Mouse (Mus musculus): ENCODE results near the gene Kctd13. TPM values are rescaled to one million over a fixed set of nuclear protein-coding genes. Genes with fewer than 3 reads are reported as not detected.

Kctd13 gene
- polyA plus RNA-seq, 1 experiment from 2014 or later: 6.2 TPM

GRCm38 (mm10) chr7:126963548-126964286 is 35.0 kb downstream of the Kctd13 start:
- no peaks in the 10 kb centered on the region for H3K4me1 ChIP-seq (replicated peaks)
- H3K9ac ChIP-seq: no peak overlapping the region
- H3K4me3 ChIP-seq (replicated peaks): no peak overlapping the region
- ATAC-seq (ENCODE audit: low read depth) (no peak), DNase-seq (no peak)
- H3K27ac ChIP-seq: no peak overlapping the region
- H3K4me2 ChIP-seq: no peak overlapping the region
- no peaks in the 10 kb centered on the region for H3K9me3 ChIP-seq (replicated peaks)
- peaks cover 21% of the 10 kb centered on the region for H3K27me3 ChIP-seq
- WGBS (ENCODE audit: insufficient replicate concordance): 37% methylated on average over 19 of the region's 19 CpGs
- no peaks in the 10 kb centered on the region for H3K36me3 ChIP-seq

GRCm38 (mm10) chr7:126965568-126965967 is 36.9 kb downstream of the Kctd13 start:
- no peak overlapping the region for H3K4me3 ChIP-seq (replicated peaks)
- DNase-seq: no peak
- no peaks in the 10 kb centered on the region for H3K9me3 ChIP-seq (replicated peaks)
- H3K36me3 ChIP-seq: no peaks in the 10 kb centered on the region
- no peak overlapping the region for H3K27ac ChIP-seq
- no peak overlapping the region for H3K4me2 ChIP-seq
- H3K27me3 ChIP-seq: peaks cover 21% of the 10 kb centered on the region
- H3K9ac ChIP-seq: no peak overlapping the region
- H3K4me1 ChIP-seq (replicated peaks): no peaks in the 10 kb centered on the region
- ATAC-seq (ENCODE audit: low read depth): no peak
- 43% methylated on average over 3 of the region's 3 CpGs for WGBS (ENCODE audit: insufficient replicate concordance)

DNA sequence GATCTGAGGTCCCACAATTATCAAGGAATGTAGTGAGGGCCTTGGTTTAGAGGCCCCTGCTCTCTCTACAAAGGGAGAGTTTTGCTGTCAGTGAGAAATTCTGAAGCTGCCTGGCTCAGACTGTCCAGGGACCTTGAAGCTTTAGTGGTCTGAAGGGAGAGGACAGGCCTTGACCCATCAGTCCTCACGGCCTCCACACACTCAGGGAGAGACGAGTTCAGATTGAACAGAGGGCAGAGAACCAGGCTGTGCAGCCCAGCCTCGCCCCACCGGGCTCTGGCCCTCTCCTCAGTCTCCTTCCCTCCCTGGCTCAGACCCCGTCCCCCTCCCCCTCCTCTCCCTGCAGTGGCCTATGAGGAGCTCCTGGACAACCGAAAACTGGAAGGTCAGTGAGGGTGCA is 38.7 kb downstream of the Kctd13 start:
- DNase-seq (no peak), ATAC-seq (ENCODE audit: low read depth) (no peak)
- no peaks in the 10 kb centered on the region for H3K4me1 ChIP-seq (replicated peaks)
- 59% methylated on average over 6 of the region's 6 CpGs for WGBS (ENCODE audit: insufficient replicate concordance)
- H3K4me3 ChIP-seq (replicated peaks): no peak overlapping the region
- no peak overlapping the region for H3K9ac ChIP-seq
- no peaks in the 10 kb centered on the region for H3K36me3 ChIP-seq
- no peak overlapping the region for H3K27ac ChIP-seq
- no peaks in the 10 kb centered on the region for H3K9me3 ChIP-seq (replicated peaks)
- H3K4me2 ChIP-seq: no peak overlapping the region
- peaks cover 17% of the 10 kb centered on the region for H3K27me3 ChIP-seq

DNA sequence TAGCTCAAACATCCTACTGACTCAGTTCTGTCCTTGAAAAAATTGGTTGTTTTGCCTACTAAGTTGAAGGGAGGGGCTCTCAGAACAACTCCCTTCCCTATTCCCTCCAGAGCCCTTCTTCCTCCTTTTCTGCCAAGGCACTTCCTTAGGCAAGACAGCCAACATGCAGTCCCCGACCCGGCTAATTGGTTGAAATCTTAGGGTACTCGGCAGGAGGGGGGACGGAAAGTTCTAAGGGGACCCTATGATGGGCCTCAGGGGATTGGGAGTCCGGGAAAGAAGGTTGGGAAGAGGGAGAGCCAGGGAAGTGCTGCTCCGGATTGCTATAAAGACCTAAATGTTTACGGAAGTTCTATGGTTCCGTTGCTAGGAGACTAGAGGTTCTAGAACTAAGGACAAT is 46.8 kb downstream of the Kctd13 start:
- H3K9ac ChIP-seq: no peak overlapping the region; the same call in none of the 2 replicates
- peaks cover 38% of the 10 kb centered on the region for H3K4me1 ChIP-seq (replicated peaks)
- peak overlapping the region; percentile 87 for H3K4me3 ChIP-seq (replicated peaks)
- peaks cover 28% of the 10 kb centered on the region for H3K36me3 ChIP-seq
- peak overlapping the region; percentile 50; the same call in 1 of the 2 replicates for H3K27ac ChIP-seq
- WGBS (ENCODE audit: insufficient replicate concordance): 4% methylated on average over 8 of the region's 8 CpGs
- H3K4me2 ChIP-seq: peak overlapping the region; percentile 81
- no peaks in the 10 kb centered on the region for H3K27me3 ChIP-seq
- no peaks in the 10 kb centered on the region for H3K9me3 ChIP-seq (replicated peaks)
- DNase-seq: no peak
- no peak for ATAC-seq (ENCODE audit: low read depth)

DNA sequence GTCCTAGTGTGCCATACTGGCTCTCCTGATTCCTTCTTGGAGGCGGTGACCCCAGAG is 47.0 kb downstream of the Kctd13 start, which contains the start of gene Cdipt:
Gene Cdipt (plus strand): TSS at position 22 of the 57 bp plus-strand sequence.
- peaks cover 38% of the 10 kb centered on the region for H3K4me1 ChIP-seq (replicated peaks)
- DNase-seq (no peak), ATAC-seq (ENCODE audit: low read depth) (no peak)
- H3K9ac ChIP-seq: peak within 1 kb of the TSS; percentile 94
- H3K4me3 ChIP-seq (replicated peaks): peak within 1 kb of the TSS; percentile 87
- WGBS (ENCODE audit: insufficient replicate concordance): 0% methylated on average over 1 of the region's 1 CpGs
- H3K4me2 ChIP-seq: peak within 1 kb of the TSS; percentile 81
- peaks cover 29% of the 10 kb centered on the region for H3K36me3 ChIP-seq
- H3K27ac ChIP-seq: peak within 1 kb of the TSS; percentile 91
- H3K9me3 ChIP-seq (replicated peaks): no peaks in the 10 kb centered on the region
- no peaks in the 10 kb centered on the region for H3K27me3 ChIP-seq

DNA sequence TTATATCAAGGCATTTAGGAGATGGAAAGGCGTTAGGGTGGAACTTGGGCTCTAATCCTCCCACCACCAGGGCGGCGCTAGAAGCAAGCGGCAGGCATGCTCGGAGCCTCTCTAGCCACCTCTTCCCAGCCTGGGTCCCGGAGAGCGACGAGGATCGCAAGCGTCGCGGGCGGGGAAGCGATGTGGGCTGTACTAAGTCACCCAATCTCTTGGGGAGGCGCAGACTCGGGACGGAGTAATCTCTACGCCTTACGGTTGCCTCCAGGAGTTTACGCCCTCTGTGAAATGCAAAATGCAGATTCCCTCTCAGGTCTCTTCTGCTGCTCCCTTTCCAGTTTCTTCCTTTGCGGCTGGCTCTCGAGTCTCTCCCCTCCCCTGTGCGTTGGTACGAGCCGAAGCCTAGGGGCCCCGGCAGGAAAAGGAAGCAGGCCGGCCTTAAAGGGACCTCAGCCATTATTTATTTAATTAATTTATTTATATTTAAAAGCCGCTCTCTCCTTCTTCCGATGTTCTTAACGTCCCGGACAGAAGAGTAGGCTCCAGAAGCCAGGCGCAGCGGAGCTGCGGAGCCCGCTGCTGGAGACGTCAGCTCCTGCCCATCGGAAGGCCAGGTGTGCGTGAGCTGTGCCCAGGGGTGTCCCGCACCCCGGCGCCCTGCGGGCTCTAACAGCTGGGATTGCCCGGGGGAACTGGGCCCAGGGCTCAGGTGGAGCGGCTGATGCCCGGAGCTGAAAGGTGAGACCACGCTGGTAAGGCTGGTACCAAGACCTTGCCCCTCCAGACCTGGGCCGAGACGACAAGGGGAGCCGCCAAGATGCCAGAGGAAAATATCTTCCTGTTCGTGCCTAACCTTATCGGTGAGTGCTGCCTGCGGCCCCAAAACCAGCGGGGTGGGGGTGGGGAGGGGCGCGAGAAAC is 47.5 kb downstream of the Kctd13 start, which contains the start of gene Cdiptos:
Gene Cdiptos (minus strand): TSS at position 149 of the 917 bp plus-strand sequence.
- Histone ChIP-seq H3K4me3 (replicated peaks) (peak within 1 kb of the TSS; percentile 87), H3K27me3 (no peaks in the 10 kb centered on the region), H3K9ac (peak within 1 kb of the TSS; percentile 94), H3K4me1 (replicated peaks) (peaks cover 40% of the 10 kb centered on the region), H3K36me3 (peaks cover 34% of the 10 kb centered on the region), H3K4me2 (peak within 1 kb of the TSS; percentile 81), H3K9me3 (replicated peaks) (no peaks in the 10 kb centered on the region), H3K27ac (peak within 1 kb of the TSS; percentile 91)
- ATAC-seq (ENCODE audit: low read depth) (peak; percentile 92), DNase-seq (peak; percentile 91)
- WGBS (ENCODE audit: insufficient replicate concordance): under 1% methylated on average over 55 of the region's 55 CpGs

GRCm38 (mm10) chr7:126976878-126977459 is 48.3 kb downstream of the Kctd13 start:
- DNase-seq (peak; percentile 24), ATAC-seq (ENCODE audit: low read depth) (no peak)
- no peaks in the 10 kb centered on the region for H3K9me3 ChIP-seq (replicated peaks)
- H3K36me3 ChIP-seq: peaks cover 38% of the 10 kb centered on the region
- H3K9ac ChIP-seq: peak overlapping the region; percentile 94
- H3K27ac ChIP-seq: peak overlapping the region; percentile 91
- 22% methylated on average over 14 of the region's 14 CpGs for WGBS (ENCODE audit: insufficient replicate concordance)
- H3K4me1 ChIP-seq (replicated peaks): peaks cover 48% of the 10 kb centered on the region
- peak overlapping the region; percentile 81 for H3K4me2 ChIP-seq
- H3K4me3 ChIP-seq (replicated peaks): peak overlapping the region; percentile 87
- H3K27me3 ChIP-seq: no peaks in the 10 kb centered on the region

DNA sequence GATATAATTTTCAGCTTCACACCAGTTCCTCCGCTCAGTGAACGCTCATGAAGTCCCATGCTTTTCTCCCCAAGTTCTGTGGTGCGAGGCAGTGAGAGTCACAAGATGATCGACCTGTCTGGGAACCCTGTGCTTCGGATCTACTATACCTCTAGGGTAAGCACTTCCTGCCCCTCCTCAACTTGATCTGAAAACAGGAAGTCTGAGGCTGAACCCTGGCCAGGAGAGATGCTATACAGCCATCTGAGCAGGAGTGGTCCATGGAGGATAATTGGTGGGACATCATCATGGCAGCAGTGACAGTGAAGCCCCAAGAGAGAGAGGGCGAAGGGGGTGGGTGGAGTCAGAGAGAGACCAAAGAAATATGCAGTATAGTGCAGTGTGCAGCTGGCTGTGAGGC is 50.2 kb downstream of the Kctd13 start:
- Histone ChIP-seq H3K36me3 (peaks cover 38% of the 10 kb centered on the region), H3K9me3 (replicated peaks) (no peaks in the 10 kb centered on the region), H3K27me3 (no peaks in the 10 kb centered on the region), H3K4me3 (replicated peaks) (no peak overlapping the region), H3K4me2 (no peak overlapping the region), H3K9ac (no peak overlapping the region), H3K27ac (no peak overlapping the region), H3K4me1 (replicated peaks) (peaks cover 52% of the 10 kb centered on the region)
- 76% methylated on average over 6 of the region's 6 CpGs for WGBS (ENCODE audit: insufficient replicate concordance)
- no peak for DNase-seq
- ATAC-seq (ENCODE audit: low read depth): no peak

DNA sequence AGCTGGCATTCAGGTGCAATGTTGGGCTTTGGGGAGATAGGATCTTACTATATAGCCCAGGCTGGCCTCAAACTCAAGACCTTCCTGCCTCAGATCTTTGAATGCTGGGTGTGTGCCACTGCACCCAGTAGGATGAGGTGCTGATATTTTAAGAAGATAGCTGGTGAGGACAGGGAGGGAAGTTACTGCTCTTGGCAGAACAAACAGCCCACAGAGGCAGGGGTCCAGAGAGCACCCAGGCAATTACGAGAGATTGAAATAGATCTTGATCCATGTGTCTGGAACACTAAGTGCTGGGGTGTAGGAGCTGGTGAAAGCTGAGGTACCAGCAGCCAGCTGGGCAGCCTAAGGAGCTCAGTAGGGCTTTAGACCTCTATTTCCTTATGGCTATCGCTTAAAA is 52.9 kb downstream of the Kctd13 start:
- peaks cover 44% of the 10 kb centered on the region for H3K4me1 ChIP-seq (replicated peaks)
- ATAC-seq (ENCODE audit: low read depth) (no peak), DNase-seq (no peak)
- H3K4me3 ChIP-seq (replicated peaks): no peak overlapping the region
- H3K9me3 ChIP-seq (replicated peaks): no peaks in the 10 kb centered on the region
- H3K27ac ChIP-seq: no peak overlapping the region
- WGBS (ENCODE audit: insufficient replicate concordance): 77% methylated on average over 2 of the region's 2 CpGs
- H3K9ac ChIP-seq: no peak overlapping the region
- H3K4me2 ChIP-seq: no peak overlapping the region
- H3K36me3 ChIP-seq: peaks cover 38% of the 10 kb centered on the region
- no peaks in the 10 kb centered on the region for H3K27me3 ChIP-seq

- 47% methylated on average over 4 of the region's 4 CpGs for WGBS (ENCODE audit: insufficient replicate concordance)
- ATAC-seq (ENCODE audit: low read depth) (no peak), DNase-seq (no peak)
- no peaks in the 10 kb centered on the region for H3K27me3 ChIP-seq
- H3K4me3 ChIP-seq (replicated peaks): no peak overlapping the region
- H3K9ac ChIP-seq: no peak overlapping the region
- H3K4me1 ChIP-seq (replicated peaks): peaks cover 41% of the 10 kb centered on the region
- H3K36me3 ChIP-seq: peaks cover 38% of the 10 kb centered on the region
- H3K9me3 ChIP-seq (replicated peaks): no peaks in the 10 kb centered on the region
- no peak overlapping the region for H3K4me2 ChIP-seq
- no peak overlapping the region for H3K27ac ChIP-seq
Measured at GRCm38 (mm10) chr7:126982054-126982453, 53.4 kb downstream of the Kctd13 start.

DNA sequence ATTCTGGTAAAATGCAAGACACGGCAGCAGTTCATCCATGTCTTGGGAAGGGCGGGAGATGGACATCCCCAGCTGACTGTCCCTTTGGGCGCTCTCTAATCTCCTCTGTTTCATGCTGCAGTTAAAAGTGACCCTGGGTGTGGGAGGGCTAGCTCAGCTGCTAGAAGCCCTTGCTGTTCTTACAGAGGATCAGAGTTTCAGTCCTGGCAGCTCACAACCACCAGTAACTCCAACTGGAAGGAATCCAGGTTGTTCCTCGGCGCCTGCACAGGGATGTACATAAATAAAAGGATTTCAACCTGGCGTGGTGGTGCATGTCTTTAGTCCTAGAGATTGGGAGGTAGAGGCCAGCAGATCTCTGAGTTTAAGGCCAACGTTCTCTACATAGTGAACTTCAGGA is 54.4 kb downstream of the Kctd13 start:
- WGBS (ENCODE audit: insufficient replicate concordance): 71% methylated on average over 7 of the region's 7 CpGs
- Histone ChIP-seq H3K9me3 (replicated peaks) (no peaks in the 10 kb centered on the region), H3K27me3 (no peaks in the 10 kb centered on the region), H3K9ac (no peak overlapping the region), H3K4me1 (replicated peaks) (peaks cover 31% of the 10 kb centered on the region), H3K4me2 (no peak overlapping the region), H3K36me3 (peaks cover 33% of the 10 kb centered on the region), H3K27ac (no peak overlapping the region), H3K4me3 (replicated peaks) (no peak overlapping the region)
- ATAC-seq (ENCODE audit: low read depth) (no peak), DNase-seq (no peak)
